In the genomic region with DNA sequence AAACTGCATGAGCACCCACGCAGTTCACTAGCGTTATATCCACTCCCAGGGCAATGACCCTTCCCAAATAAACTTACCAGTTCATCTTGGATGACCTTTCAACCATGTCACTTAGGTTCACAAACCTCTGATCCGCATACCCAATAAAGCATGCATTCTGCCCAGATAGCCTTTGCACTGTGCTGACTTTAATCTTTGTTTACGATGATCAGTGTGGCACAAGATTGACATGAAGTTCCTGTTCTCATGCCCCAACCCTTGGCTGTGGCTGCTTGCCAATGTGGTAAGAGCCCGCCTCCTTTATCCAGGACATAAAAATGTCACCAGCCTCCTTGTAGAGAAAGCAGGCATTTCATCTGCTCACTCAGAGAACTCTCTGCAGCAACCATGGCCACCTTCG, we compare ENCODE assay signal across 15 mouse cellular contexts. TPM values are rescaled to one million over a fixed set of nuclear protein-coding genes. Genes with fewer than 3 reads are reported as not detected.
DNase-seq lines count a peak whose midpoint lies in the region; ATAC-seq and TF ChIP-seq lines count a peak whose summit lies in the region.
"Had no signal": no experiment of that assay in that cellular context is flagged by ENCODE, and none has a peak within 500 bp of the region (broad histone marks: within the 10 kb centered on the region; RNA-seq: fewer than 3 reads in every experiment).

A gene (plus strand): TSS at position 312 of the 400 bp plus-strand sequence.

- no peak within 1 kb of the TSS for H3K27ac ChIP-seq in heart, postnatal 0 days (ENCODE audit: low read depth)
- H3K27ac ChIP-seq in heart, embryonic 12.5 days (ENCODE audit: poor library complexity, severe bottlenecking): no peak within 1 kb of the TSS
- H3K27ac ChIP-seq in forebrain, embryonic 16.5 days (ENCODE audit: low read length): no peak within 1 kb of the TSS
- H3K27ac ChIP-seq: embryonic facial prominence, embryonic 13.5 days; left cerebral cortex, adult 2 months; macrophage; neural tube, embryonic 13.5 days had no signal

- peak; percentile 9 for DNase-seq in heart, postnatal 0 days (ENCODE audit: low spot score)
- peak; percentile 10 for DNase-seq in urinary bladder, postnatal 25 days (ENCODE audit: low spot score)
- no peak for DNase-seq in urinary bladder, postnatal 10 days (ENCODE audit: low spot score)
- DNase-seq in kidney, postnatal 14 days: peak; percentile 53
- no peak for DNase-seq in cerebellum, adult 11-12 months
- DNase-seq in left cerebral cortex, postnatal 25 days (ENCODE audit: low spot score in 2 of 2): no peak
- DNase-seq: cerebellum, adult 11 months; spleen, adult 18-20 months had no signal

- no peaks in the 10 kb centered on the region for H3K4me1 ChIP-seq in heart, postnatal 0 days (ENCODE audit: control insufficient read depth, insufficient read depth)
- H3K4me1 ChIP-seq in heart, embryonic 12.5 days (replicated peaks): no peaks in the 10 kb centered on the region
- H3K4me1 ChIP-seq in forebrain, embryonic 16.5 days (replicated peaks; ENCODE audit: control insufficient read depth, insufficient read depth, low read length): no peaks in the 10 kb centered on the region
- H3K4me1 ChIP-seq: embryonic facial prominence, embryonic 13.5 days; neural tube, embryonic 13.5 days had no signal

- WGBS in heart, postnatal 0 days: 45% methylated on average over 6 of the region's 6 CpGs
- WGBS in heart, embryonic 12.5 days: 68% methylated on average over 6 of the region's 6 CpGs
- 88% methylated on average over 6 of the region's 6 CpGs for WGBS in forebrain, embryonic 16.5 days

- no peak within 1 kb of the TSS for H3K9ac ChIP-seq in heart, postnatal 0 days (replicated peaks; ENCODE audit: low read depth, low read length)
- H3K9ac ChIP-seq in heart, embryonic 12.5 days: no peak within 1 kb of the TSS
- no peak within 1 kb of the TSS for H3K9ac ChIP-seq in forebrain, embryonic 16.5 days (replicated peaks; ENCODE audit: low read depth, low read length)
- H3K9ac ChIP-seq: embryonic facial prominence, embryonic 13.5 days; neural tube, embryonic 13.5 days had no signal

- TF ChIP-seq CTCF in heart, postnatal 0 days (IDR thresholded peaks at IDR 0.05; ENCODE audit: low read depth): no peak

- no peaks in the 10 kb centered on the region for H3K27me3 ChIP-seq in heart, postnatal 0 days (ENCODE audit: control insufficient read depth, insufficient read depth, low read length)
- H3K27me3 ChIP-seq in heart, embryonic 12.5 days (replicated peaks): no peaks in the 10 kb centered on the region
- no peaks in the 10 kb centered on the region for H3K27me3 ChIP-seq in forebrain, embryonic 16.5 days (replicated peaks; ENCODE audit: control insufficient read depth, insufficient read depth, low read length)
- H3K27me3 ChIP-seq: embryonic facial prominence, embryonic 13.5 days; neural tube, embryonic 13.5 days had no signal

- intact Hi-C loops in left cerebral cortex, postnatal 25 days (cut with DNase I): no loop called here

- no peak for ATAC-seq in heart, postnatal 0 days (ENCODE audit: insufficient read depth, low read depth)
- ATAC-seq in heart, embryonic 12.5 days (ENCODE audit: insufficient number of reproducible peaks, low FRiP score): no peak
- ATAC-seq in forebrain, embryonic 16.5 days: no peak

- no peak within 1 kb of the TSS for H3K4me2 ChIP-seq in heart, postnatal 0 days (ENCODE audit: low read depth, low read length)
- H3K4me2 ChIP-seq in heart, embryonic 12.5 days: no peak within 1 kb of the TSS
- H3K4me2 ChIP-seq in forebrain, embryonic 16.5 days (ENCODE audit: low read length): no peak within 1 kb of the TSS
- H3K4me2 ChIP-seq: embryonic facial prominence, embryonic 13.5 days; neural tube, embryonic 13.5 days had no signal

- H3K36me3 ChIP-seq in heart, postnatal 0 days (replicated peaks; ENCODE audit: control insufficient read depth, insufficient read depth, low read length): no peaks in the 10 kb centered on the region
- H3K36me3 ChIP-seq in heart, embryonic 12.5 days: no peaks in the 10 kb centered on the region
- no peaks in the 10 kb centered on the region for H3K36me3 ChIP-seq in forebrain, embryonic 16.5 days (ENCODE audit: control insufficient read depth, insufficient read depth)
- H3K36me3 ChIP-seq: embryonic facial prominence, embryonic 13.5 days; neural tube, embryonic 13.5 days had no signal

- H3K9me3 ChIP-seq in heart, postnatal 0 days (replicated peaks; ENCODE audit: control insufficient read depth, low read length): no peaks in the 10 kb centered on the region
- 0 out of 2 replicates have a peak, but pooled peaks cover 2% of the 10 kb centered on the region for H3K9me3 ChIP-seq in heart, embryonic 12.5 days (replicated peaks)
- no peaks in the 10 kb centered on the region for H3K9me3 ChIP-seq in forebrain, embryonic 16.5 days (ENCODE audit: control insufficient read depth, low read length)
- H3K9me3 ChIP-seq: embryonic facial prominence, embryonic 13.5 days; neural tube, embryonic 13.5 days had no signal

- no peak for TF ChIP-seq EP300 in heart, postnatal 0 days (IDR thresholded peaks at IDR 0.05; ENCODE audit: low read depth)

- no peak within 1 kb of the TSS for H3K4me3 ChIP-seq in heart, postnatal 0 days (ENCODE audit: low read depth, low read length)
- no peak within 1 kb of the TSS for H3K4me3 ChIP-seq in heart, embryonic 12.5 days
- H3K4me3 ChIP-seq in forebrain, embryonic 16.5 days (replicated peaks; ENCODE audit: low read length): no peak within 1 kb of the TSS
- H3K4me3 ChIP-seq: embryonic facial prominence, embryonic 13.5 days; left cerebral cortex, adult 2 months; neural tube, embryonic 13.5 days had no signal

RNA-seq across cellular contexts. Expression of the gene that starts here (rescaled TPM):
- 0.27 TPM in 1 of 2 replicates, not detected in the other for total RNA-seq in heart, postnatal 0 days (2014; rRNA removed; ENCODE audit: low replicate concordance)
- polyA plus RNA-seq in heart, postnatal 0 days (2015; fragmentation: Nextera tagmentation; extraction: Ambion mirVana): 0.08 and 0.31 TPM in 2 replicates
- polyA plus RNA-seq in heart, embryonic 12.5 days (2016; fragmentation: Nextera tagmentation; extraction: Ambion mirVana): 0.13 and 0.14 TPM in 2 replicates
- not detected in 2 replicates for polyA plus RNA-seq in forebrain, embryonic 16.5 days (2015; fragmentation: Nextera tagmentation; extraction: Ambion mirVana)
- not detected for total RNA-seq in left cerebral cortex, postnatal 25 days (2021)
- total RNA-seq: left cerebral cortex, adult 2 months had no signal
- polyA plus RNA-seq: embryonic facial prominence, embryonic 13.5 days; hindbrain, embryonic 11.5 days; macrophage; neural tube, embryonic 13.5 days had no signal

Comparison
In these comparisons a context has a peak if more than half of its experiments do, and no peak if none do; other contexts are left out.
1. DNase-seq: peak in urinary bladder, postnatal 25 days (single experiment) and kidney, postnatal 14 days (single experiment); none in urinary bladder, postnatal 10 days (single experiment), cerebellum, adult 11-12 months (single experiment) and left cerebral cortex, postnatal 25 days (0 of 2).
2. Peak in DNase-seq in heart, postnatal 0 days; RNA of the gene not detected or under 1 TPM.